Mouse (Mus musculus) gonadal fat pad, adult 2 months (tissue): Measurements from ENCODE around the gene Cln5. TPM values are rescaled to one million over a fixed set of nuclear protein-coding genes. Genes with fewer than 3 reads are reported as not detected.

Experiments
- DNase-seq: peaks from one replicate; pipeline ENCODE4 v3.0.0-alpha.2; 2012; ENCODE audit warnings: low read depth
- polyA plus RNA-seq: library from polyadenylated mRNA; depleted of rRNA; stranded (reverse); fragments of >200 nt; gene quantifications from 2 replicates; pipeline ENCODE4 v1.2.3, GENCODE M21; 2012

Cln5 gene
- polyA plus RNA-seq, 1 experiment = 24.6 TPM

DNA sequence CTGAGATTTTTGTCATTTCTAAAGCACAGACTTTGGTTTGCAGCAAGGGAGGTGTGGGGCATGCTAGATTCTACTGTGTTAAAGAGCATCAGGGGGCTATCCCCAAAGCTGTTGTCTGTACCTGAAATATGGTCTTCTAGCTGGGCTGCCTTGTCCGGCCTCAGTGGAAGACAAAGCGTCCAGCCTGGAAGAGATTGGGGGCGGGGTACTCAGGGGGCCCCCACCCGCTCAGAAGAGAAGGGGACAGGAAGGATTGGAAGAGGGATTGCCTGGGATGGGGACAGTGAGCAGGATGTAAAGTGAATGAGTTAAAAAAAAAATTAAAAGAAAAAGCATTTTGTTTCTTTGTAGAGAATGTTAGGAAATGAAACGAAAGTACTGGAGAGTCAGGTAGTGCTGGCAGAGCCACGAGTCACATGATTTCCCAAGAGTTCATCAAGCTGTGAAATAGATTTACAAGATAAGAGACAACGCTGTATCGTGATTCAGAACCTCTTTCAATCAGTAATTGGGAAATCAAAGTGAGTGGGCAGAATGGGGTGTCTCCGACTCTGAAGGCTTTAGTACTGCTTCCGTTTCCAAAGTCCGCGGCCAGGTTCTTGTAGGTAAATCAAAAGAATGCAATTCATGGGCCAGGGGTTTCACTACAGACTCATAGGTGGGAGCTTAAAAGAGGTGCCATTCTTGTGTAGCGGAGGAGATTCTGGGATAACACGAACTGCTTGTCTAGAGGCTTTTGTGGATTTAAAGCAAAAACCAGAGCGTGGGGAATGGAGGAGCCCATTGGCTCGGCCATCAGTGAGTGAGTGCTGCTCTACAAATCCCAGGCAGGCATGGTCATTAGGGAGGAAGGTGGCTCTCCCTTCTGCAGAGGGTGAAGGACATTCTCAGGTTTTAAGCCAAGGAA, 8.2 kb downstream of the Cln5 start:
- peak; percentile 84 for DNase-seq

DNA sequence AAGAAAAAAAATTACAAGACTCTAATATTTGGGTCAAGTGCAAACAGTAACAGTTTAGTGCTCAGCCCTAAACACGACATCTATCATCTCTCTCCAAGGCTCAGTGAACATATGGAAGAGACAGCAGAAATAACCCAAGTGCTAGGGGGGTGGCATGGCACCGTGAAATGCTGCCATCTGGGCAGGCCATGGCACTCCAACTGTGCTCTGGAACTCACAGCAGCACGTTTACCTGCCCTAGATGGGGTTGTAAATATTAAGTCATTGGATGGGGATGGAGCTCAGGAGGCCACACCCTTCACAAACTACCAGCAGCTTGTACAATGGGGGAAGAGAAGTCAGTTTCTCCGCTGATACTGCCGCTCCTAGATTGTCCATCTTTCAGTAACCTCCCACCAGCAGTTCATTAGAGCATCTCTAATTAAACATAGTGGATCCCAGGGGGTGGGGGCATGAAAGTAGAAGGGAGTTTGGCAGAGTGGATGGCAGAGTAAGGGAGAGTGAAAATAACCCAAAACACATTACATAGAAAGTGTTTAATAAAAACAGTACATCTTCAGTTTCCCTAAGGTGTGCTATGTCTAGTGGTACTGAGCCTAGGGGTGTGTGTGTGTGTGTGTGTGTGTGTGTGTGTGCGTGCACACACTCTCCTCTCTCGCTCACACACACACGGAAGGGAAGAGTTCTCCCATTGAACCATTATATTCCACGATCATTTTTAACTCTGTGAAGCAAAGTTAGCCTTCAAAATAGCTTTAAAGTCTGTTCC, 9.4 kb downstream of the Cln5 start:
- no peak for DNase-seq

DNA sequence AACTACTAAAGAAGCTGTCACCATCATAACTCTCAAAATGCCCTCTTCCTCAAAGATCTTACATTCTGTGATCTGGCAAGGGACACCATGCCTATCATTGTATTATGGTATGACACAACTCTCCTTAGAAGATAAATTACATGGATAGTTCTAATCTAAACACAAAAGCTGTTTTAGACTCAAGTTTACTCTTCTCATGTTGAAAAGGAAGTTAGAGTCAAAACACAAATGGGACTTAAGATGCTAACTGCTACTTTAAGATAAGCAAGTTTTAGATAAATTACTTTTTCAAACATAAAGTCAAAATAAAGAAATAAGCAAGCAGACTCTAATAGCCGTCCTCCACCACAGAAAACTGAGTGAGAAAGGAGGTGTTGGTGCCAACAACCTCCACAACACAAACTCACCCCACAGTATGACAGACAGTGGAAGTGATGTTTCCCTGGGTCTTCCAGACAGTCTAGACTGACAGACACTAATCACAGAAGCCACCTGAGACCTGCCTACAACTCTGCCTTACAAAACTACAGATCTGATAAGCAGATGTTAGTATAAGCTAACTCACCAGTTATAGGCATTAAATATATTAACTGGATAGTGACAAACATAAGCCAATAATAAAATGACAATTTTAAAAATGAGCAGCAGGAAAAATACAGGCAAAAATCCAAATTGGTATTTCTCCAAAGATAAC, 16.0 kb downstream of the Cln5 start:
- no peak for DNase-seq

DNA sequence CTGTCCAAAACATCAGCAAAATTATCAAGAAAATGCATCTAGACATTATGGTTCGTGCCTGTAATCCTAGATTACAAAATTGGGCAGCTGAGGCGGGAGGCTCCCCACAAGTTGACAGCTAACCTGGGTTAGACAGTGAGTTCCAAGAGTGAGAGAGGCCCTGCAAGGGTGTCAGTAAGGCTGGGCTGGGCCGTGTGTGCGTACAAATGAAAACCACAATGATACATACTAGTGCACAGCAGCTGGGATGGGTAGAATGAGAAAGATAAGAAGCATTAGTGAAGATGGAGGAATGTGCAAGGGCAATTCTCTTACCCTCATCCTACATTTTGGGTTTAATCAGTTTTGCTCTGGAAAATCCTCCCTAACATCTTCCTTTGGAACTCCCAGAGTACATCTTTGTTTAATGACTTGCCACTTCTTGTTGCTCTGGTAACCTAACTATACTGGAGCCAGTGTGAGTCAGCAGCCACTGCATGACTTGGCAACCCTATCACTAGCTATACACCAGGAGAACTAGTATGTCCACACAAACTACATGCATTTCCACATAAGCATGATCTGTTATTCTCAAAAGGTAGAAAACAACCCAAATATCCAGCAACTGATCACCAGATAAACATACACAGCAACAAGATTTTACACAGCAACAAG, 16.8 kb downstream of the Cln5 start:
- DNase-seq = no peak

DNA sequence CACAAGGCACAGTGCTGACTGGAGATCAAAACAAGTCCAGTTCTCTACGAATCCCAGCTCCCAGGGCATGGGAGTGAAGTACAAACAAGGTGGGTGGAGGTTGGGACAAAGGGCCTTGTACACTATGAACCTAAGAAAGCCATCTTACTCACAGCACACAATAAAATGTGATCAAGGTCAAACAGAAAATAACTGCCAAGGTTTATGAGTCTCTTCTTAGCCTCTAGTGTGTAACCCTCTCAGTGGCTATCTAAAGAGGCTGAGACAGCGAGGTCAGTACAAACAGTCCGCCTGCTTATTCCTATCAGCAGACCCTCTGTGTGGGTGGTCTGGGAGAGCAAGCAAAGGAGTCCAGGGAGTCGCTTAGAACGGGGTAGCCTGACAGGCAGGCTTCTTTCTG, 17.8 kb downstream of the Cln5 start:
- DNase-seq = no peak

DNA sequence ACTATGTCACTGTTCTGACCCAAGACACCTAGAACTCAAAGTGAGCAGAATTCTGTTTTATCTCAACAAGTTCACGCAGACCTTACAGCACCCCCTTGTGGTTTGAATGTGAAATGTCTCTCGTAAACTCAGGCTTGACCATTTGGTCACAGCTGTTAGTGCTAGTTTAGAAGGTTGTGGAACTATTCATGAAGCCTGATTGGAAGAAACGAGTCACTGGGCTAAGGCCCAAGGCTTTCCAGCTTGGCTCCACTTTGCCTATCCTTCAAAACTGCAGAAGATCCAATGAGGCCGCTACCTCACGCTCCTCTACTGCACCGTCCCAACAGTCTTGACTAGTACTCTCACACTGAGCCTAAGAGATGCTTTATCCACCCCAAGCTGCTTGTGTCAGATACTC, 18.6 kb downstream of the Cln5 start:
- no peak for DNase-seq

DNA sequence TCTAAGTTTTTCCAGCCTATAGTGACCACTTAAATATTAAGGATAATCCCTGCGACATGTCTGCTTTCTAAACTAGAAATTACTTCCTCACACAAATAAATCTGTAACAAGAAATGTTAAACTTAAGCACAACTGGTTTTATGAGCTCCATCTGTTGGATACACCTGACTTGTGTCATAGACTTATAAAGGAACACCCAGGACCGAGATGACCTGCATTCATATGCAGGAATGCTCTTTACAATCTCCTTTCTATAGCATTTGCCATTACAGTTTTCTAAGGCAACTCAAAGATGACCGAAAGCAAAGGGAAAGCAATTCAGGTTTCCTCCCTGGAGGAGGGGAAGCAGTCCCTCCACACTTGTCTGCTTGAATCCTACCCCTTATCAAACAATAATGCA, 23.2 kb downstream of the Cln5 start:
- DNase-seq = no peak

DNA sequence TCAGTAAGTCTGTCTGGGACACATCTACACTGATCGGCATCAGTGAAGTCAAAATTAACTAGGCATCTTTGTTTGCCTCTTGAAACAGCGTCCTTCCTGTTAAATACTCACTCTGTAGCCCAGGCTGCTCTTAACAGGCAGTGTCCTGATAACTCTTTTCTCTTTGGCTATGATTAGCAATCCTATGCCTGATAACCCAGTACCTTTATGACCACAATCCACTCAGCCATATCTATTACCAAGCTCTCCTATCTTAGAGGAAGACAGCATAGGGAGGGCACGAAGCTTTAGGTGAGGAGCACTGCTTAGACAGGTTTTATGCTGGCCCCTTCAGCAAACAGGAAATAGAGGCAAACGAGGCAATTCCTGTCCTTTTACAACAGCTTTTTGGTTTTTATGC, 23.7 kb downstream of the Cln5 start:
- DNase-seq = no peak

DNA sequence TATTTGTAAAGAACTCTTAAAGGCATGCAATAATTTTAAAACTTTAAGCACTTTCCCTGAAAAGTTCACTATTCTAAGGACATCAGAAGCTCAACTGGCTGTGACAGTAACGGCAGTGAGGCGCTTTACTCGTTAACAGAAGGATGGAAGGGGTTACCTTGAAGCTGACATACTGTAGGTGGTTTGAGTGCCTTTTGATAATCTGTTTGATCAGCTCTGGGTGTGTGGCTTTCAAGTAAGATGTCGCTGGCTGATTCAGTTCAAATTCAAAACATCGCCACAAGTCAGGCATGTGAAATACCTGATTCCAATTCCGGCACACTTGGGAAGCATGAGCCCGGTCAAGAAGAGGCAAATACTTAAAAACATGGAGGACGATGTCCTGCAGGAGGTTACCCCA, 25.0 kb downstream of the Cln5 start:
- DNase-seq = no peak

DNA sequence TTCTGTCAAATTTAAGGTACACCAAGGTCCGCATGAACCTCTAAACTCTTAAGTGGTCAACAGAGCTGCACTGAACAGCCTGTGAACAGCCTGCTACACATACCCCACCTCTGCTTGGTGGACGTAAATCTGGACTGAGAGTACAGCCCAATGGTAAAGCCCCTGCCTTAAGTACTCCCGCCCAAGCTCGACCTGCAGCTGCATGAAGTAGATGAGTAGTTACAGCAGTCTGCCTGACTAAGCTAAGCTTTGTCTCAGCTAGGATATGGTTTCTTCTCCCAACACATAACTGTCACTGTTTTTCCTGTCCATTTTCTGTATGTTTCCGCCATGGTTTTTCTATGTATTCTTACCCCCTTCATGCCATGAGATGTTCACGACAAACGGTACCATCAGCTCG, 25.8 kb downstream of the Cln5 start:
- DNase-seq = no peak

DNA sequence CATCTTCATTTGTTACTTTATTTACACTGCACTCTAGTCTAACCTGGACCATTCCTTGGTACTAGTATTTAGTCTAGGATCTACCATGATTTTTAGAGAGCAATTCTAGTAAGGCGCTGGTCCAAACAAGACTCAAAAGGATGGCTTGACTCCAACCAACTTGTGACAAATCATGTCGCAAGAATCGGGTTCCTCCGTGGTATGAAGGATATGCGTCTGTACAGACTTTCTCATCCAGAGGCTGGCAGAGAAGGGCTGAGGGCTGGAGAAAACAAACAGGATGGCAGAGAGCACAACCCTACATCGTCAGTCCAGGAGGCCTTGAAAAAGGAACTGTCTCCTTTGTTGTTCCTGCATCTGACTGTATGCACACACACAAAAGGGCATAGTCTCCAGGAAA, 26.6 kb downstream of the Cln5 start:
- peak; percentile 46 for DNase-seq

DNA sequence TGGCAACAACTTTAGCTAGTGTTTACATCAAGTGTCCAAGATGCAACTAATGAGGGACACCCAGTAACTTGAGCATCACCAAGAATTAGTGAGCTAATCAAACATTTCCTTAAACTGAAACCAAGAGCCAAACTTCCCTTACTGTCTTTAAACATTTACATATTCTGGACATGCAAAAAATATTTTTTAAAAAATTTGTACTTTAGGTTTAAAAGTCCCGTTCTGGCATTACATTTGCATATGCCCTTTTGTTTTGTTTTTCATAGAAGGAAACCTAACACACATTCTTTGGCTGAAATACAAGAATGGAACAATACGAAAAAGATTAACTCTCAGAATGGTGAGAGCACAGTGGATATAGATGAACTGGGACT, 28.2 kb downstream of the Cln5 start:
- no peak for DNase-seq

DNA sequence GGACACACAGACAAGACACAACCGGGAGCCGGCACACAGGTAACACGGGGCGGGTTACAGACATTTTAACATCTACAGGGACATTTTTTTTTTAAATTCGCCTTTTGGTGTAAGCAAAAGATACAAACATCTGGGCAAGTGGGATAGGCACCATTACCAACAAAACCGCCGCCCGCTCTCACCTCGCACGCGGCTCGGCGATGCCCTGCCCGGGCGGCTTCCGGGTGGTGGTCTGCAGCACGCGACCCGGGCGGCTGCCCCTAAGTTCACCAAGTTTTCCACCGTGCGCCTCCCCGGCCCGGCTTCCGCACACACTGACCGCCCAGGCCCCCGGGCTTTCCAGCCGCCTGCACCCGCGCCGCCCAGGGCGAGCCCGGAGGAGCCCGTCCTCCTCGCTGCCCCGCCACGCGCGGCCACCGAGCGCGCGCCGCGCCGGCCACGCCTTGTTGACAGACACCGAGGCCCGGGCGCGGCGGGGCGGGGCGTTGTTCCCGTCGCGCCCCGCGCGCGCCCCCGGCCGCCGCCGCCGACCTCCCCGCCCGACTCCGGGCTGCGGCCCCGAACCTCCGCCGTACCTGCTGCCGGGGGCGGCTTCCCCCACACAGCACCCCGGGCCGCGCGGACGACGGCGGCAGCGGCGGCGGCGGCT, 28.7 kb downstream of the Cln5 start:
- no peak for DNase-seq

DNA sequence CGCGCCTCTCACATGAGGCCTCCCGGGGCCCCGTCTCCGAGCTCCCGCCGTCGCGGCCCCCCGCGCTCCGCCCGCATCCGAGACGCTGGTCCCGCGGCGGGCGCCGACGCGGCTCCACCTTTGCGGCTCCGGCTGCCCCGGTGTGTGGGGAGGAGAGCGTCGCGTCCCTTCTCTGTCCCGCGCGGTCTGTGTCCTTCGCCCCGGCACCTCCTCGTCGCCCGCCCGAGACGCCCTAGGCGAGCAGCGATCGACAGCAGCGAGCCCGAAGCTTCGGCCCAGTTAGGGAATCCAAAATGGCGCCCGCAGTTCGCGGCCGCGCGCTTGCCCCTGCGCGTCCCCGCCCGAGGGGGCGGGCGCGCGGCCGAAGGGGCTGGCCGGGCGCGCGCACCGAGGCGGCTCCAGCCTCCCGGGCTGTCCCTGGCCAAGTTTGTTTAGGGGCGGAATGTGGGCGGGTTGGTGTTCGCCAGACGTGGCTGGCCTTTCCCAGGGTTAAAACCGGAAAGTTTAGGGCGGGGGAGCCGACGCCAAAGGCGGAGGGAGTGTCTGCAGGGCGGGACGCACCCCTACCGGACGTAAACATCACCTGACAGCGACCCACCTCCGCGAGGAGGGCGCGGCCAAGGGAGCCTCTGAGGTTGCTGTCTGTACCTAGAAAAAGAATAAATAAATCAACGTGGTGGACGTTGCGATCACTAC, 29.4 kb downstream of the Cln5 start, which contains the start of gene Fbxl3:
Gene Fbxl3, minus strand, starts transcription at position 329 of the 696 bp plus-strand sequence.
- DNase-seq = peak; percentile 79

DNA sequence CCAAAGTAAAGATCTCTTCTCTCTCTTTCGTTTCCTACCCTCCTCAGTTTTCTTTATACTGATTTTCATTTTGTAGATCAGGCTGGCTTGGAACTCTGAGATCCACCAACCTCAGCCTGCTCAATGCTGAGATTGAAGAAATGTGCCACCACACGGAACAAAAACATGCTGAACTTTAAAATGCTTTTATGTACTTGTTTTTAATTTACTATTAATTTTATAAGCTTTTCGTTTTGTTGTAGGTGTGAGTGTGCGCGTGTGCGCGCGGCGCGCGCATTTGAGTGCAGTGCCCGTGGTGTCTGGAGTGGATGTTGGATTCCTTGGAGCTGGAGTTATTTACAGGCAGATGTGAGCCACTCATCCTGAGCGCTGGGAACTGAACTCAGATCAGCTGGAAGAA, 30.3 kb downstream of the Cln5 start:
- DNase-seq = no peak

DNA sequence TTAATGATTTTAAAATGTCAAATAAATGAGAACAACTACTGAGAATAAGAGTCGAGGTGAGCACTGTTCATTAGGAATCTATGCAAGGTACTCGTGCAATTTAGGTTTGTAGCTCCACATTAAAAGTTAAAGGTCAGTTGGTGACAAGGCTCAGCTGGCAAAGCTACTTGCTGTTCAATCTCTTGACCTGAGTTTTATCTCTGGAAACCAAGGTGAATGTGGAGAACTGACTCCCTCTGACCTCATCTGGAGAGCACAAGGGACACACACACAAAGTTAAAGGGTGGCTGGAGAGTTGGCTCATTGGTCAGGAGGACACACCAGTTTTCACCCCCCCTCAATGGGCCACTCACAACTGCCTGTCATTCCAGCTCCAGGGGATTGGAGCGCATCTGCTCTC, 31.2 kb downstream of the Cln5 start:
- no peak for DNase-seq

DNA sequence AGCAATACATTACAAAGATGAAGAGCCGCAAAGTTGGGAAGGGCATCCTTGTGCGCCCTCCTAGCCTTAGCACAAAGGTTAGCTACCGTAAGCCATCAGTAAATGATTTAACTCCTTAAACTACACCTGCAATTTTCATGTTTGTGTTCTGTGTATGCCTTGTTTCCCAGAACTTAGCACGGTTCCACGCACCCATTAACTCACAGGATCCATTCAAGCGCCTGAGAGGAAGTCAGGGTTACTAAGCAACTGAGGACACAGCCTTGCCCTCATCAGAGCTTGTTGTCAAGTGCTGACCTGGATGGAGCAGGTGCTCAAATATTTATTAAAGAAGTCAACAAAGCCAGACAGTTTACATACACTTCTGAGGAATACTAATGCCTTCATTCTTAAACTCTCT, 32.2 kb downstream of the Cln5 start:
- DNase-seq = no peak

DNA sequence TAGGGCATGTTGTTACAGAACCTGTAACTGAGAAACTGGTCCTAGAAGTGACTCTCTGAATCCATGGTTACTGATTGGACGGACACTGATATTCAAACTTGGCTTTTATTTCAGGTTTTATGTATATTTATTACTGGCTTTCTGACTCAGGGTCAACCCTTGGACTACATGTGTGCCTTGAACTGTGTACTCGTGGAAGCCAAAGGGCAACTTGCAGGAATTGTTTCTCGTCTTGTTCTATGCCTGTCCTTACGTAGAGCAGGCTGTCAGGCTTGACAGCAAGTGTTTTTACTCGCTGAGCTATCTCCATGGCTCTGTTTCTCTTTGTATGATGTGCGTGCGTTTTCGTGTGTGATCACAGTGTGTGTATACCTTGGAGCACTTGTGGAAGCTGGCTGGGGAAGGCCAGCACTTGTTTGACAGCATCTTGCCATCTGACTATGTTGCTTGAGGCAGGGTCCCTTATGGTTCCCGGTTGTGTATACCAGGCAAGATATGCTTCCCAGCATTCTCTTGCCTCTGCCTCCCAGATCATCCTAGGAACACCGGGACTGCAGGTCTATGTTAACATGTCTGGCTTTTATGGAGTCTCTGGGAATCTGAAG, 32.8 kb downstream of the Cln5 start:
- no peak for DNase-seq

DNA sequence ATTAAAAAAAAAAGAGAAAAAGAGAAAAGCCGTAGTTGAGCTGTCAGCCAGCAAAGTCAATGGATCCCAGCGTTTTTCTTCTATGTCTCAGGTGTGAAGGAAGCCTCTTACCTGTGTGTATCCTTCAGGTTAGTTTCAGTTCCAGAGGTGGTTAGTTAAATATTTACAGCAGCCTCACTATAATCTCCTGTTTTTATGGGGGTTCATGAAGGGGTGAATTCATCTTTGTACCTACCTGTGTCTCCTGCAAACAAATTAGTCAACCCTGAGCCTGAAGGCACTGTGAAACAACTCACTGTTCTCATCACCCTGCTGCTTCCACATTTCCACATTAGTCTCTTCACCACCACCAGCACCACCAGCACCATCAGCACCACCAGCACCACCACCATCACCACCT, 36.3 kb downstream of the Cln5 start:
- no peak for DNase-seq

DNA sequence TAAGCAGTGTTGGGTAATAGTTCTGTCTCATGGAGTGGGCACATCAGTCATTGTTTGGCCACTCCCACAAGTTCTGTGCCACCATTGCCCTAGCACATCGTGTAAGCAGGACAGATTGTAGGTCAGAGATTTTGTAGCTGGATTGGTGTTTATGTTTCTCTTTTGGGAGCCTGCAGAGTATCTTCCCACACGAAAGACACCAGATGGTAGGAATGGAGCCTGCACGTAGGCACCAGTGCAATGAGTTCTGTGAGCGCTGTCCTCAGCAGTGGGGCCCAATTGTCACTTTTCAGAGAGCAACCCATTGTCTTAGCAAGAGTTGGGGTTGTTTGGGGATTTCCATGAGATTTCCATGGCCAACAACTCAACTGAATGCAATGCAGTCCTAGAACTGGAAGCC, 40.0 kb downstream of the Cln5 start:
- DNase-seq = no peak
